Mouse (Mus musculus): ENCODE data around the gene Plk5. TPM values are rescaled to one million over a fixed set of nuclear protein-coding genes. Genes with fewer than 3 reads are reported as not detected.

Gene Plk5
- polyA plus RNA-seq, 1 experiment from 2014 or later, result 0.16 TPM

- DNase-seq (ENCODE audit: low spot score), result no peak
Observed at GRCm38 (mm10) chr10:80322811-80323211, 33.4 kb upstream of the Plk5 start.

GRCm38 (mm10) chr10:80323261-80324119 lies 32.8 kb upstream of the Plk5 start:
- 1% methylated on average over 45 of the region's 46 CpGs for WGBS
- peak overlapping the region; percentile 76 for H3K27ac ChIP-seq
- peaks cover 49% of the 10 kb centered on the region for H3K4me1 ChIP-seq
- peaks cover 8% of the 10 kb centered on the region for H3K36me3 ChIP-seq
- H3K9me3 ChIP-seq, result no peaks in the 10 kb centered on the region
- peak overlapping the region; percentile 72 for H3K4me3 ChIP-seq
- H3K27me3 ChIP-seq (ENCODE audit: insufficient read depth, poor library complexity, severe bottlenecking), result peaks cover 67% of the 10 kb centered on the region
- peak; percentile 91 for DNase-seq (ENCODE audit: low spot score)

More at GRCm38 (mm10) chr10:80322811-80323211, 33.4 kb upstream of the Plk5 start:
- 9% methylated on average over 28 of the region's 28 CpGs for WGBS
- no peaks in the 10 kb centered on the region for H3K9me3 ChIP-seq
- peaks cover 68% of the 10 kb centered on the region for H3K27me3 ChIP-seq (ENCODE audit: insufficient read depth, poor library complexity, severe bottlenecking)
- H3K4me3 ChIP-seq, result peak overlapping the region; percentile 72
- peaks cover 50% of the 10 kb centered on the region for H3K4me1 ChIP-seq
- peak overlapping the region; percentile 76 for H3K27ac ChIP-seq
- H3K36me3 ChIP-seq, result peaks cover 15% of the 10 kb centered on the region

- peak overlapping the region; percentile 72 for H3K4me3 ChIP-seq
- 0 out of 2 replicates have a peak overlapping the region, but pooled peaks have one; percentile 76 for H3K27ac ChIP-seq
- DNase-seq (ENCODE audit: low spot score), result no peak
- H3K9me3 ChIP-seq, result no peaks in the 10 kb centered on the region
- H3K4me1 ChIP-seq, result peaks cover 48% of the 10 kb centered on the region
- 78% methylated on average over 17 of the region's 17 CpGs for WGBS
- no peaks in the 10 kb centered on the region for H3K36me3 ChIP-seq
- peaks cover 75% of the 10 kb centered on the region for H3K27me3 ChIP-seq (ENCODE audit: insufficient read depth, poor library complexity, severe bottlenecking)
Observed at GRCm38 (mm10) chr10:80324120-80325037, 31.9 kb upstream of the Plk5 start.

- H3K27me3 ChIP-seq (ENCODE audit: insufficient read depth, poor library complexity, severe bottlenecking), result peaks cover 75% of the 10 kb centered on the region
- no peaks in the 10 kb centered on the region for H3K36me3 ChIP-seq
- 76% methylated on average over 21 of the region's 21 CpGs for WGBS
- H3K27ac ChIP-seq, result no peak overlapping the region
- peak; percentile 94 for DNase-seq (ENCODE audit: low spot score)
- no peaks in the 10 kb centered on the region for H3K9me3 ChIP-seq
- H3K4me1 ChIP-seq, result peaks cover 50% of the 10 kb centered on the region
- H3K4me3 ChIP-seq, result 0 out of 2 replicates have a peak overlapping the region, but pooled peaks have one; percentile 13
Observed at GRCm38 (mm10) chr10:80325045-80325444, 31.2 kb upstream of the Plk5 start.

GRCm38 (mm10) chr10:80329273-80330081 lies 26.8 kb upstream of the Plk5 start, which contains the start of the genes Pcsk4 and Reep6:
TSS of gene Pcsk4 (minus strand) at chr10:80329498.
TSS of gene Reep6 (plus strand) at chr10:80329953.
- Histone ChIP-seq H3K36me3 (no peaks in the 10 kb centered on the region), H3K4me3 (peak within 1 kb of the TSS; percentile 67), H3K4me1 (peaks cover 40% of the 10 kb centered on the region), H3K9me3 (no peaks in the 10 kb centered on the region), H3K27ac (peak within 1 kb of the TSS; percentile 75), H3K27me3 (ENCODE audit: insufficient read depth, poor library complexity, severe bottlenecking) (peaks cover 88% of the 10 kb centered on the region)
- DNase-seq (ENCODE audit: low spot score), result peak; percentile 99
- WGBS, result 7% methylated on average over 36 of the region's 36 CpGs

GRCm38 (mm10) chr10:80330084-80330483 lies 26.2 kb upstream of the Plk5 start:
- Histone ChIP-seq H3K27ac (peak overlapping the region; percentile 75), H3K4me3 (peak overlapping the region; percentile 67), H3K27me3 (ENCODE audit: insufficient read depth, poor library complexity, severe bottlenecking) (peaks cover 88% of the 10 kb centered on the region), H3K36me3 (no peaks in the 10 kb centered on the region), H3K9me3 (no peaks in the 10 kb centered on the region), H3K4me1 (peaks cover 39% of the 10 kb centered on the region)
- 3% methylated on average over 40 of the region's 41 CpGs for WGBS
- no peak for DNase-seq (ENCODE audit: low spot score)

GRCm38 (mm10) chr10:80330888-80331287 lies 25.4 kb upstream of the Plk5 start:
- Histone ChIP-seq H3K27me3 (ENCODE audit: insufficient read depth, poor library complexity, severe bottlenecking) (peaks cover 88% of the 10 kb centered on the region), H3K36me3 (no peaks in the 10 kb centered on the region), H3K4me3 (peak overlapping the region; percentile 67), H3K4me1 (peaks cover 36% of the 10 kb centered on the region), H3K9me3 (no peaks in the 10 kb centered on the region), H3K27ac (no peak overlapping the region)
- WGBS, result 70% methylated on average over 2 of the region's 2 CpGs
- no peak for DNase-seq (ENCODE audit: low spot score)

- 46% methylated on average over 10 of the region's 10 CpGs for WGBS
- no peaks in the 10 kb centered on the region for H3K36me3 ChIP-seq
- H3K4me3 ChIP-seq, result no peak overlapping the region; the same call in 1 of the 2 replicates
- H3K27ac ChIP-seq, result peak overlapping the region; percentile 59
- H3K4me1 ChIP-seq, result peaks cover 36% of the 10 kb centered on the region
- peak; percentile 92 for DNase-seq (ENCODE audit: low spot score)
- peaks cover 88% of the 10 kb centered on the region for H3K27me3 ChIP-seq (ENCODE audit: insufficient read depth, poor library complexity, severe bottlenecking)
- H3K9me3 ChIP-seq, result no peaks in the 10 kb centered on the region
Observed at GRCm38 (mm10) chr10:80331636-80332524, 24.4 kb upstream of the Plk5 start.

- H3K9me3 ChIP-seq, result no peaks in the 10 kb centered on the region
- no peak overlapping the region for H3K4me3 ChIP-seq
- H3K27ac ChIP-seq, result peak overlapping the region; percentile 59
- peaks cover 84% of the 10 kb centered on the region for H3K27me3 ChIP-seq (ENCODE audit: insufficient read depth, poor library complexity, severe bottlenecking)
- H3K4me1 ChIP-seq, result peaks cover 36% of the 10 kb centered on the region
- no peak for DNase-seq (ENCODE audit: low spot score)
- 77% methylated on average over 5 of the region's 5 CpGs for WGBS
- no peaks in the 10 kb centered on the region for H3K36me3 ChIP-seq
Observed at GRCm38 (mm10) chr10:80332525-80332989, 23.7 kb upstream of the Plk5 start.

- Histone ChIP-seq H3K4me1 (peaks cover 24% of the 10 kb centered on the region), H3K36me3 (no peaks in the 10 kb centered on the region), H3K9me3 (no peaks in the 10 kb centered on the region), H3K4me3 (no peak overlapping the region), H3K27me3 (ENCODE audit: insufficient read depth, poor library complexity, severe bottlenecking) (peaks cover 86% of the 10 kb centered on the region), H3K27ac (no peak overlapping the region)
- WGBS, result 84% methylated on average over 12 of the region's 12 CpGs
- DNase-seq (ENCODE audit: low spot score), result no peak
Observed at GRCm38 (mm10) chr10:80336263-80336662, 20.0 kb upstream of the Plk5 start.

Data from heart, embryonic 10.5 days (tissue).